In the genomic region with DNA sequence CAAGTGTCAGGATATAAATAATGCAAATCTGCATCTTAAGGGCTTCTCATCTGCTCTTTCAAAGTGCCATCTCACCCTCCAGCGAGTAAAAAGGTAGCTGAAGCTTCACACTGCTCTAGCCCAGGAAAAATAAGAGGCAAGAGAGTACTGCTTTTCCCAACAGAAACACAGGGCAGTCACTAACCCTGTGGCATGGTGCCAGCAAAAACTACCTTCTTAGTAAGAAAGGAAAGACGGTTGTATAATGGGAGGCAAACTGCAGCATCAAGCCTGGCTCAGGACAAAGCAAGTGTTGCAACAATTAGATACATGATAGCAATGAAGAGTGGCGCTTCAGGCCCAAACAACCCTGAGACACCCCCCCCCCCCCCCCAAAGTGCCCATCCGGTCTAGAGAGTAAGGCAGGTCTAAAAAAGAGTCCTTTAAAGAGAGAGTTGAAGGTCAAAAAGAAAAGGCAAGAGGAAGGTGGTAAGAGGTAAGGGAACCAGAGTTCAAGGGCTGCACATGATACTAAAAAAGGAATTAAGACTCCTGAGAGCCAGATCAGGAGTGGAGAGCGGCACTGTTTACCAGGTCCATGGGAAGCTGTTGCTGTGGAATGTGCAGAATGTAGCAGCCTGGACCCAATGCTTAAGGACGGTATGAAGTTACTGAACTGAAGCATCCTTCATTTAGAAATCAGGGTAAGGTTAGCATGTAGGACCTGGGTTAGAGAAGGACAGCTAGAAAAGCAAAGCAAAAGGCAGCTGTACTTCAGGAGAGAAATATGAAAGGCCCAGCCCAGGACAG, we compare ENCODE assay signal across 12 mouse cellular contexts. TPM values are rescaled to one million over a fixed set of nuclear protein-coding genes. Genes with fewer than 3 reads are reported as not detected.
DNase-seq lines count a peak whose midpoint lies in the region; ATAC-seq lines count a peak whose summit lies in the region.
"Had no signal": no experiment of that assay in that cellular context is flagged by ENCODE, and none has a peak within 500 bp of the region (broad histone marks: within the 10 kb centered on the region; RNA-seq: fewer than 3 reads in every experiment).

No protein-coding gene starts in this region.

- no peaks in the 10 kb centered on the region for H3K27me3 ChIP-seq in heart, embryonic 13.5 days (replicated peaks)
- H3K27me3 ChIP-seq in heart, embryonic 11.5 days (ENCODE audit: control insufficient read depth, insufficient read depth, low read length) = no peaks in the 10 kb centered on the region
- H3K27me3 ChIP-seq in midbrain, embryonic 13.5 days = no peaks in the 10 kb centered on the region
- H3K27me3 ChIP-seq: liver, embryonic 13.5 days had no signal

- 0 out of 2 replicates have a peak overlapping the region, but pooled peaks have one; percentile 5 for H3K27ac ChIP-seq in heart, embryonic 13.5 days (replicated peaks)
- no peak overlapping the region for H3K27ac ChIP-seq in heart, embryonic 11.5 days (ENCODE audit: low read depth, low read length)
- H3K27ac ChIP-seq in midbrain, embryonic 13.5 days = no peak overlapping the region
- H3K27ac ChIP-seq: limb, embryonic 10.5 days; liver, embryonic 13.5 days; stomach, postnatal 0 days had no signal

- no peak overlapping the region for H3K4me3 ChIP-seq in heart, embryonic 13.5 days
- no peak overlapping the region for H3K4me3 ChIP-seq in heart, embryonic 11.5 days (ENCODE audit: low read depth, low read length)
- no peak overlapping the region for H3K4me3 ChIP-seq in midbrain, embryonic 13.5 days (replicated peaks)
- H3K4me3 ChIP-seq: limb, embryonic 10.5 days; liver, embryonic 13.5 days had no signal

- H3K9me3 ChIP-seq in heart, embryonic 13.5 days = no peaks in the 10 kb centered on the region
- H3K9me3 ChIP-seq in heart, embryonic 11.5 days (replicated peaks; ENCODE audit: control insufficient read depth, low read length) = no peaks in the 10 kb centered on the region
- H3K9me3 ChIP-seq in midbrain, embryonic 13.5 days = no peaks in the 10 kb centered on the region
- H3K9me3 ChIP-seq: limb, embryonic 10.5 days; liver, embryonic 13.5 days had no signal

- 37% methylated on average over 6 of the region's 6 CpGs for WGBS in heart, embryonic 13.5 days
- 46% methylated on average over 6 of the region's 6 CpGs for WGBS in heart, embryonic 11.5 days (ENCODE audit: insufficient replicate concordance)
- WGBS in midbrain, embryonic 13.5 days = 65% methylated on average over 6 of the region's 6 CpGs

- ATAC-seq in heart, embryonic 13.5 days (ENCODE audit: extremely low read depth, insufficient number of reproducible peaks, low FRiP score, low TSS enrichment) = no peak
- no peak for ATAC-seq in heart, embryonic 11.5 days (replicated peaks; ENCODE audit: insufficient number of reproducible peaks, low FRiP score, low TSS enrichment)
- no peak for ATAC-seq in midbrain, embryonic 13.5 days

- no peaks in the 10 kb centered on the region for H3K36me3 ChIP-seq in heart, embryonic 13.5 days
- H3K36me3 ChIP-seq in heart, embryonic 11.5 days (ENCODE audit: control insufficient read depth, insufficient read depth, low read length) = no peaks in the 10 kb centered on the region
- no peaks in the 10 kb centered on the region for H3K36me3 ChIP-seq in midbrain, embryonic 13.5 days
- H3K36me3 ChIP-seq: limb, embryonic 10.5 days; liver, embryonic 13.5 days had no signal

- H3K4me2 ChIP-seq in heart, embryonic 13.5 days = peak overlapping the region; percentile 23; the same call in 1 of the 2 replicates
- H3K4me2 ChIP-seq in heart, embryonic 11.5 days = no peak overlapping the region
- no peak overlapping the region for H3K4me2 ChIP-seq in midbrain, embryonic 13.5 days (replicated peaks)
- H3K4me2 ChIP-seq: liver, embryonic 13.5 days had no signal

- peaks cover 14% of the 10 kb centered on the region for H3K4me1 ChIP-seq in heart, embryonic 13.5 days
- peaks cover 6% of the 10 kb centered on the region; the same call in 1 of the 2 replicates for H3K4me1 ChIP-seq in heart, embryonic 11.5 days (ENCODE audit: control insufficient read depth, insufficient read depth, low read length)
- H3K4me1 ChIP-seq in midbrain, embryonic 13.5 days (replicated peaks) = no peaks in the 10 kb centered on the region
- H3K4me1 ChIP-seq: liver, embryonic 13.5 days had no signal

- DNase-seq in lung, postnatal 36 days = peak; percentile 20
- DNase-seq in lung, postnatal 4 days = no peak
- peak; percentile 37 for DNase-seq in kidney, adult 9 months
- peak; percentile 16 for DNase-seq in yolk sac, embryonic 10.5 days (ENCODE audit: low spot score)
- no peak for DNase-seq in c-Kit-positive CD71-positive TER-119-positive erythroid progenitor cells, embryonic 14.5 days (ENCODE audit: low spot score)
- DNase-seq: cerebellum, adult 9-11 months; liver, embryonic 13.5 days had no signal

- H3K9ac ChIP-seq in heart, embryonic 13.5 days = no peak overlapping the region
- no peak overlapping the region for H3K9ac ChIP-seq in heart, embryonic 11.5 days (ENCODE audit: low read depth, low read length)
- H3K9ac ChIP-seq in midbrain, embryonic 13.5 days (replicated peaks) = no peak overlapping the region
- H3K9ac ChIP-seq: liver, embryonic 13.5 days had no signal

RNA-seq across cellular contexts. Expression of a gene that starts 26.2 kb away (rescaled TPM):
- polyA plus RNA-seq in heart, embryonic 13.5 days (2015; fragmentation: Nextera tagmentation; extraction: Ambion mirVana) = 55.4 and 57.9 TPM in 2 replicates
- polyA plus RNA-seq in heart, embryonic 11.5 days (2014; fragmentation: Nextera tagmentation; extraction: Ambion mirVana) = 64.1 and 65.3 TPM in 2 replicates
- 75.4 and 81.5 TPM in 2 replicates for polyA plus RNA-seq in midbrain, embryonic 13.5 days (2015; fragmentation: Nextera tagmentation; extraction: Ambion mirVana)

RNA-seq across cellular contexts. Expression of a gene that starts 26.3 kb away (rescaled TPM):
- 10.3 and 14.8 TPM in 2 replicates for polyA plus RNA-seq in heart, embryonic 13.5 days (2015; fragmentation: Nextera tagmentation; extraction: Ambion mirVana)
- polyA plus RNA-seq in heart, embryonic 11.5 days (2014; fragmentation: Nextera tagmentation; extraction: Ambion mirVana) = 14.5 and 14.7 TPM in 2 replicates
- 29.1 and 30.0 TPM in 2 replicates for polyA plus RNA-seq in midbrain, embryonic 13.5 days (2015; fragmentation: Nextera tagmentation; extraction: Ambion mirVana)

Comparison
In these comparisons a context has a peak if more than half of its experiments do, and no peak if none do; other contexts are left out.
1. DNase-seq: peak in lung, postnatal 36 days (single experiment), kidney, adult 9 months (single experiment) and yolk sac, embryonic 10.5 days (single experiment); none in lung, postnatal 4 days (0 of 2) and c-Kit-positive CD71-positive TER-119-positive erythroid progenitor cells, embryonic 14.5 days (single experiment).